Mouse (Mus musculus): ENCODE data around the gene Crx.
"Not testable (repeated sequence)": the region's sequence is repeated elsewhere in the genome, so short reads cannot be mapped to it uniquely, and the experiment has no call there.

Gene Crx

GRCm38 (mm10) chr7:15879756-15880155 is at the start of gene Crx:
Gene Crx (minus strand): TSS chr7:15879968.
- no peak for DNase-seq (ENCODE audit: inconsistent age in 2 of 2, low spot score in 1 of 2)

GRCm38 (mm10) chr7:15922220-15922773 is 42.5 kb upstream of the Crx start, which contains the start of gene Selenow:
Gene Selenow (minus strand): TSS chr7:15922402.
- peak; percentile 92 to 98 for DNase-seq (ENCODE audit: inconsistent age in 2 of 2, low spot score in 1 of 2)

- DNase-seq (ENCODE audit: inconsistent age in 2 of 2, low spot score in 1 of 2), result peak in 1 of 2 experiments; percentile 54
These were observed 42.0 kb upstream of the Crx start for GRCm38 (mm10) chr7:15921796-15922195.

GRCm38 (mm10) chr7:15920645-15921190 is 41.0 kb upstream of the Crx start:
- no peak for DNase-seq (ENCODE audit: inconsistent age in 2 of 2, low spot score in 1 of 2)

GRCm38 (mm10) chr7:15919947-15920346 is 40.2 kb upstream of the Crx start:
- DNase-seq (ENCODE audit: inconsistent age in 2 of 2, low spot score in 1 of 2), result no peak

GRCm38 (mm10) chr7:15918371-15918770 is 38.6 kb upstream of the Crx start:
- no peak for DNase-seq (ENCODE audit: inconsistent age in 2 of 2, low spot score in 1 of 2)

- no peak for DNase-seq (ENCODE audit: inconsistent age in 2 of 2, low spot score in 1 of 2)
These were observed 37.2 kb upstream of the Crx start for GRCm38 (mm10) chr7:15916996-15917395.

- no peak for DNase-seq (ENCODE audit: inconsistent age in 2 of 2, low spot score in 1 of 2)
These were observed 36.5 kb upstream of the Crx start for GRCm38 (mm10) chr7:15916134-15916723.

GRCm38 (mm10) chr7:15915695-15916094 is 35.9 kb upstream of the Crx start:
- DNase-seq (ENCODE audit: inconsistent age in 2 of 2, low spot score in 1 of 2), result not testable (repeated sequence)

- no peak for DNase-seq (ENCODE audit: inconsistent age in 2 of 2, low spot score in 1 of 2)
These were observed 35.0 kb upstream of the Crx start for GRCm38 (mm10) chr7:15914751-15915150.

GRCm38 (mm10) chr7:15914252-15914651 is 34.5 kb upstream of the Crx start:
- peak in 1 of 2 experiments; percentile 72 for DNase-seq (ENCODE audit: inconsistent age in 2 of 2, low spot score in 1 of 2)

- peak; percentile 58 to 86 for DNase-seq (ENCODE audit: inconsistent age in 2 of 2, low spot score in 1 of 2)
These were observed 32.4 kb upstream of the Crx start for GRCm38 (mm10) chr7:15912183-15912582.

GRCm38 (mm10) chr7:15910521-15910920 is 30.8 kb upstream of the Crx start:
- DNase-seq (ENCODE audit: inconsistent age in 2 of 2, low spot score in 1 of 2), result no peak

- DNase-seq (ENCODE audit: inconsistent age in 2 of 2, low spot score in 1 of 2), result no peak
These were observed 28.3 kb upstream of the Crx start for GRCm38 (mm10) chr7:15907971-15908590.

- no peak for DNase-seq (ENCODE audit: inconsistent age in 2 of 2, low spot score in 1 of 2)
These were observed 26.8 kb upstream of the Crx start for GRCm38 (mm10) chr7:15906602-15907001.

- DNase-seq (ENCODE audit: inconsistent age in 2 of 2, low spot score in 1 of 2), result no peak
These were observed 26.1 kb upstream of the Crx start for GRCm38 (mm10) chr7:15905861-15906260.

GRCm38 (mm10) chr7:15901366-15902048 is 21.7 kb upstream of the Crx start:
- no peak for DNase-seq (ENCODE audit: inconsistent age in 2 of 2, low spot score in 1 of 2)

GRCm38 (mm10) chr7:15894251-15894650 is 14.5 kb upstream of the Crx start:
- no peak for DNase-seq (ENCODE audit: inconsistent age in 2 of 2, low spot score in 1 of 2)

- no peak for DNase-seq (ENCODE audit: inconsistent age in 2 of 2, low spot score in 1 of 2)
These were observed 4.4 kb upstream of the Crx start for GRCm38 (mm10) chr7:15884127-15884526.

- no peak for DNase-seq (ENCODE audit: inconsistent age in 2 of 2, low spot score in 1 of 2)
These were observed 2.5 kb upstream of the Crx start, which contains the start of gene Crxos for GRCm38 (mm10) chr7:15882317-15882716. Gene Crxos (plus strand): TSS chr7:15882617.

- DNase-seq (ENCODE audit: inconsistent age in 2 of 2, low spot score in 1 of 2), result no peak
These were observed 2.1 kb upstream of the Crx start for GRCm38 (mm10) chr7:15881831-15882230.

- no peak for DNase-seq (ENCODE audit: inconsistent age in 2 of 2, low spot score in 1 of 2)
These were observed 1.6 kb upstream of the Crx start for GRCm38 (mm10) chr7:15881388-15881787.
